Mouse (Mus musculus): Measurements from ENCODE around the gene Zfp13. TPM values are rescaled to one million over a fixed set of nuclear protein-coding genes. Genes with fewer than 3 reads are reported as not detected.

Gene Zfp13
- polyA plus RNA-seq, 2 experiments, result 16.2 to 27.6 TPM

- H3K36me3 ChIP-seq (ENCODE audit: control insufficient read depth, insufficient read depth, low read length), result peaks cover 58% of the 10 kb centered on the region
- H3K4me3 ChIP-seq (replicated peaks; ENCODE audit: low read length), result no peak overlapping the region
- no peak for ATAC-seq (ENCODE audit: low FRiP score, low read depth)
- WGBS, result 89% methylated on average over 8 of the region's 8 CpGs
- H3K9ac ChIP-seq (ENCODE audit: low read depth, low read length, severe bottlenecking), result no peak overlapping the region
- no peaks in the 10 kb centered on the region for H3K4me1 ChIP-seq (ENCODE audit: control insufficient read depth, insufficient read depth, low read length)
- no peak overlapping the region for H3K4me2 ChIP-seq (replicated peaks; ENCODE audit: low read depth, low read length, severe bottlenecking)
- no peak for DNase-seq (ENCODE audit: low spot score)
- H3K27me3 ChIP-seq (ENCODE audit: control insufficient read depth, insufficient read depth, low read length), result no peaks in the 10 kb centered on the region
- no peaks in the 10 kb centered on the region for H3K9me3 ChIP-seq (ENCODE audit: control insufficient read depth, low read length)
- TF ChIP-seq POLR2A (IDR thresholded peaks at IDR 0.05; ENCODE audit: borderline replicate concordance, extremely low read depth, insufficient read depth, insufficient read length), result no peak
- no peak overlapping the region for H3K27ac ChIP-seq (replicated peaks; ENCODE audit: low read depth, low read length)
Observed at GRCm38 (mm10) chr17:23574130-23574529, 25.2 kb downstream of the Zfp13 start.

GRCm38 (mm10) chr17:23572059-23572458, 27.2 kb downstream of the Zfp13 start:
- no peak overlapping the region for H3K4me2 ChIP-seq (replicated peaks; ENCODE audit: low read depth, low read length, severe bottlenecking)
- H3K4me3 ChIP-seq (replicated peaks; ENCODE audit: low read length), result no peak overlapping the region
- no peak for ATAC-seq (ENCODE audit: low FRiP score, low read depth)
- no peaks in the 10 kb centered on the region for H3K27me3 ChIP-seq (ENCODE audit: control insufficient read depth, insufficient read depth, low read length)
- no peak overlapping the region for H3K27ac ChIP-seq (replicated peaks; ENCODE audit: low read depth, low read length)
- 86% methylated on average over 6 of the region's 6 CpGs for WGBS
- no peak for TF ChIP-seq POLR2A (IDR thresholded peaks at IDR 0.05; ENCODE audit: borderline replicate concordance, extremely low read depth, insufficient read depth, insufficient read length)
- H3K36me3 ChIP-seq (ENCODE audit: control insufficient read depth, insufficient read depth, low read length), result peaks cover 39% of the 10 kb centered on the region
- no peak overlapping the region for H3K9ac ChIP-seq (ENCODE audit: low read depth, low read length, severe bottlenecking)
- H3K9me3 ChIP-seq (ENCODE audit: control insufficient read depth, low read length), result no peaks in the 10 kb centered on the region
- no peaks in the 10 kb centered on the region for H3K4me1 ChIP-seq (ENCODE audit: control insufficient read depth, insufficient read depth, low read length)
- no peak for DNase-seq (ENCODE audit: low spot score)

DNA sequence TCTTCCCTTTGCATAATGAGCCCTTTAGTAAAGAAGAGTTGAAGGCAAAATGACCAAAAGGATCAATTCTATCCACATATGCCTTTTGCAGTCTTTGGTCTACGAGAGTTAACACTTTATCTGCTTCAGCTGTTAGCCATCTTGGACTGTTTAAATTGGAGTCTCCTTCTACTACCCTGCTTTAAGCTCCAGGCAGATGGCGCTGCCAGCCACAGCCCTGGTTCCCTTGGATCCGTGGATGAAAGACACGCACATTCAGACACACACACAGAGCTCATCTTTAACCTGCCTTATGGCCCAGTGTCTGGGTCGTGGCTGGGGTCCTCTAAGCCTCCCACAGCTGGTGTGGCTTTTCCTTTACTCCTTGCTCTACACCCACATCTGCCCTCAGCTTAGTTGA, 28.2 kb downstream of the Zfp13 start:
- Histone ChIP-seq H3K9me3 (ENCODE audit: control insufficient read depth, low read length) (no peaks in the 10 kb centered on the region), H3K36me3 (ENCODE audit: control insufficient read depth, insufficient read depth, low read length) (peaks cover 30% of the 10 kb centered on the region), H3K4me2 (replicated peaks; ENCODE audit: low read depth, low read length, severe bottlenecking) (no peak overlapping the region), H3K4me3 (replicated peaks; ENCODE audit: low read length) (no peak overlapping the region), H3K4me1 (ENCODE audit: control insufficient read depth, insufficient read depth, low read length) (no peaks in the 10 kb centered on the region), H3K27ac (replicated peaks; ENCODE audit: low read depth, low read length) (no peak overlapping the region), H3K27me3 (ENCODE audit: control insufficient read depth, insufficient read depth, low read length) (no peaks in the 10 kb centered on the region), H3K9ac (ENCODE audit: low read depth, low read length, severe bottlenecking) (no peak overlapping the region)
- TF ChIP-seq POLR2A (IDR thresholded peaks at IDR 0.05; ENCODE audit: borderline replicate concordance, extremely low read depth, insufficient read depth, insufficient read length), result no peak
- ATAC-seq (ENCODE audit: low FRiP score, low read depth) (no peak), DNase-seq (ENCODE audit: low spot score) (peak; percentile 28)
- WGBS, result 11% methylated on average over 5 of the region's 5 CpGs

DNA sequence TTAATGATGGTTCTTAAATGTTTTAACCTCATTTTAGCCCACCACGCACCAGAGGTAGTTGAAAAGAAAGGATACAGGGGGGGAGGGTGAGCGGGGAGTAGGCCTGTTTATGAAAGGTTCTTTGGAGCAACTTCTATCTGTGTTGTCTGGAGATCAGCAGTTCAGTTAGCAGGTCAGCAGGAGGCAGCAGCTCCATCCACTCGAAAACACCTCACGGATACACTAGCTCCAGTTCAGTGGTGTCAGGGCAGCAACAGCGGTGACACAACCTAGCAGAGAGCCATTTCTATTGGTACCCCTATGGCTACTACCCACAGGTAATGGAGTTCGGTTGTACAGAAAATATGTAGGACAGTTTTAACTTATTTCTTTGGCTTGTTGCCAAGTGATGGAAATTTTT, 29.3 kb downstream of the Zfp13 start:
- H3K27me3 ChIP-seq (ENCODE audit: control insufficient read depth, insufficient read depth, low read length), result no peaks in the 10 kb centered on the region
- H3K9me3 ChIP-seq (ENCODE audit: control insufficient read depth, low read length), result no peaks in the 10 kb centered on the region
- no peak overlapping the region for H3K4me3 ChIP-seq (replicated peaks; ENCODE audit: low read length)
- 38% methylated on average over 6 of the region's 6 CpGs for WGBS
- ATAC-seq (ENCODE audit: low FRiP score, low read depth) (peak; percentile 56; the same call in 1 of the 2 replicates), DNase-seq (ENCODE audit: low spot score) (peak; percentile 41)
- TF ChIP-seq POLR2A (IDR thresholded peaks at IDR 0.05; ENCODE audit: borderline replicate concordance, extremely low read depth, insufficient read depth, insufficient read length), result no peak
- no peak overlapping the region for H3K9ac ChIP-seq (ENCODE audit: low read depth, low read length, severe bottlenecking)
- H3K4me2 ChIP-seq (replicated peaks; ENCODE audit: low read depth, low read length, severe bottlenecking), result no peak overlapping the region
- peaks cover 4% of the 10 kb centered on the region; the same call in 1 of the 2 replicates for H3K4me1 ChIP-seq (ENCODE audit: control insufficient read depth, insufficient read depth, low read length)
- no peak overlapping the region for H3K27ac ChIP-seq (replicated peaks; ENCODE audit: low read depth, low read length)
- H3K36me3 ChIP-seq (ENCODE audit: control insufficient read depth, insufficient read depth, low read length), result peaks cover 20% of the 10 kb centered on the region; the same call in 1 of the 2 replicates

DNA sequence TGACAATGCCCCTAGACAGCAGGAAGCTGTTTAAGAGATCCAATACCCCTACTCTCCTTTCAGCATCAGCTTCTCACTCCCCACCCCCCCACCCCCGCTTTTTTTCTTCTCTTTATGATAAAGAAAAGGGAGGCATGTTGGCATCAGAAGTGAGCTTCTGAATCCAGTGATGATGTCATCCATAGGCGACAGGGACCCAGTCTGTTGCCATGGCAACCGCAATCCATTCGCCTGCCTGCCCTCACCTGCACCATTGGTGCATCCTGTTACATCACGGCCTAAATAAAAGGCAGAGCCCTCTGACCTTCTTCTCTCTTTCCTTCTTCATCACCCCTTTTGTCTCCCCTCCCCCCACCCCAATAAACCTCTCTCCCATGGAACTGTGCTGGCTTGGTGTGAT, 30.9 kb downstream of the Zfp13 start:
- H3K27ac ChIP-seq (replicated peaks; ENCODE audit: low read depth, low read length), result no peak overlapping the region
- H3K36me3 ChIP-seq (ENCODE audit: control insufficient read depth, insufficient read depth, low read length), result peaks cover 7% of the 10 kb centered on the region; the same call in 1 of the 2 replicates
- no peaks in the 10 kb centered on the region for H3K9me3 ChIP-seq (ENCODE audit: control insufficient read depth, low read length)
- no peak for ATAC-seq (ENCODE audit: low FRiP score, low read depth)
- no peak overlapping the region for H3K4me2 ChIP-seq (replicated peaks; ENCODE audit: low read depth, low read length, severe bottlenecking)
- H3K9ac ChIP-seq (ENCODE audit: low read depth, low read length, severe bottlenecking), result no peak overlapping the region
- H3K4me1 ChIP-seq (ENCODE audit: control insufficient read depth, insufficient read depth, low read length), result peaks cover 8% of the 10 kb centered on the region; the same call in 1 of the 2 replicates
- no peaks in the 10 kb centered on the region for H3K27me3 ChIP-seq (ENCODE audit: control insufficient read depth, insufficient read depth, low read length)
- no peak for DNase-seq (ENCODE audit: low spot score)
- WGBS, result 44% methylated on average over 5 of the region's 5 CpGs
- TF ChIP-seq POLR2A (IDR thresholded peaks at IDR 0.05; ENCODE audit: borderline replicate concordance, extremely low read depth, insufficient read depth, insufficient read length), result no peak
- H3K4me3 ChIP-seq (replicated peaks; ENCODE audit: low read length), result no peak overlapping the region

DNA sequence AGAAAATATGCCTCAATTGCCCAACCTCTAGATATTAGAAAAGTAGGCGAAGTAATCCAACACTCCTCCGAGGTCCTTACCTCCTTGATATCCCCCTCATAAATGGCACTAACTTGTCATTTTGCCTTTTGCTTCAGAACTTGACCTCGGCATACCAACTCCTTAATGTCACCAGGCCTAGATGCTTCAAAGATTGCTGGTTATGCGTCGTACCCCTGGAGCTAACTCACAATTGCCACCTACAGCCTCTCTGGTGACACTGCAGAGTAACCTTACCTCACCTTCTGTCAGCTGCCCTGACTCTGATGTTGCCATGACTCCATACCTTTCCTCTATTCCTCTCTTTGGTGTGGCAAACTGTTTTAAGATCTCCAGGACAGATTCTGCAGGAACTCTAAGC, 32.5 kb downstream of the Zfp13 start:
- ATAC-seq (ENCODE audit: low FRiP score, low read depth), result no peak
- no peak overlapping the region for H3K27ac ChIP-seq (replicated peaks; ENCODE audit: low read depth, low read length)
- H3K27me3 ChIP-seq (ENCODE audit: control insufficient read depth, insufficient read depth, low read length), result no peaks in the 10 kb centered on the region
- WGBS, result 49% methylated on average over 5 of the region's 5 CpGs
- H3K4me1 ChIP-seq (ENCODE audit: control insufficient read depth, insufficient read depth, low read length), result peaks cover 13% of the 10 kb centered on the region; the same call in 1 of the 2 replicates
- H3K4me2 ChIP-seq (replicated peaks; ENCODE audit: low read depth, low read length, severe bottlenecking), result no peak overlapping the region
- H3K9ac ChIP-seq (ENCODE audit: low read depth, low read length, severe bottlenecking), result no peak overlapping the region
- no peak for DNase-seq (ENCODE audit: low spot score)
- TF ChIP-seq POLR2A (IDR thresholded peaks at IDR 0.05; ENCODE audit: borderline replicate concordance, extremely low read depth, insufficient read depth, insufficient read length), result no peak
- H3K9me3 ChIP-seq (ENCODE audit: control insufficient read depth, low read length), result no peaks in the 10 kb centered on the region
- H3K36me3 ChIP-seq (ENCODE audit: control insufficient read depth, insufficient read depth, low read length), result no peaks in the 10 kb centered on the region
- no peak overlapping the region for H3K4me3 ChIP-seq (replicated peaks; ENCODE audit: low read length)

Data from limb, embryonic 14.5 days (tissue).